Mouse (Mus musculus): ENCODE measurements around the gene Itgb1bp2.

- no peak for TF ChIP-seq CTCF (IDR thresholded peaks at IDR 0.05; ENCODE audit: low read depth, low read length)
- TF ChIP-seq GATA1 (IDR thresholded peaks at IDR 0.05; ENCODE audit: borderline replicate concordance, low read length) = no peak
- TF ChIP-seq GATA2 (IDR thresholded peaks at IDR 0.05; ENCODE audit: borderline replicate concordance, low read depth, low read length) = no peak
Observed at GRCm38 (mm10) chrX:101472202-101472601, 23.3 kb downstream of the Itgb1bp2 start.

Measured in G1E (cell line).